In the genomic region with DNA sequence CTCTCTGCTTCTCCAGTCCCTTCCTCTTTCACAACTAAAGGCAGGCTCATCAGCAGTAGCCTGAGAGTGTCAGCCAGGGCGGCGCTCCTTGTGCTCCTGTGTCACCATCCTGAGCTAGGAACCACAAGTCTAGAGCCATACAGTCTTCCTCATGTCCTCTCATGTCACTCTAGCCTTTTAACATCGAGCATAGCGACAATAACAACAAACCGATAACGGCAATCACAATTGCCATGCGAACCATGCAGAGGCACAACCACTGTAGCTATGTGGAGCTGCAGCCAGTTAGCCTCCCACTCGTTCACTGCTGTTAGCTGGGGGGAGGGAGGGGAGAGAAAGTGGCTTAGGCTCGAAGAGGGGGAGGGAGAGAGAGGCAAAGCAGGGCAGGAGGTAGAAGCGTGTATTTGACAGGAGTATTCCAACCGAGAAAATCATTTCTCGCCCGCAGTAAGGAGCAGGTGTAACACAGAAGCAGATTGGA, we compare ENCODE assay signal across 12 mouse cellular contexts. TPM values are rescaled to one million over a fixed set of nuclear protein-coding genes. Genes with fewer than 3 reads are reported as not detected.
DNase-seq lines count a peak whose midpoint lies in the region; ATAC-seq lines count a peak whose summit lies in the region.
"Had no signal": no experiment of that assay in that cellular context is flagged by ENCODE, and none has a peak within 500 bp of the region (broad histone marks: within the 10 kb centered on the region; RNA-seq: fewer than 3 reads in every experiment).

No protein-coding gene starts in this region.

- no peaks in the 10 kb centered on the region for H3K27me3 ChIP-seq in neural tube, embryonic 11.5 days (ENCODE audit: control insufficient read depth, insufficient read depth, low read length)
- 0 out of 2 replicates have a peak, but pooled peaks cover 2% of the 10 kb centered on the region for H3K27me3 ChIP-seq in hindbrain, embryonic 13.5 days
- H3K27me3 ChIP-seq: lung, embryonic 15.5 days had no signal

- no peak overlapping the region for H3K4me3 ChIP-seq in neural tube, embryonic 11.5 days (ENCODE audit: low read depth, low read length)
- no peak overlapping the region for H3K4me3 ChIP-seq in hindbrain, embryonic 13.5 days
- H3K4me3 ChIP-seq: lung, embryonic 15.5 days had no signal

- 68% methylated on average over 13 of the region's 13 CpGs for WGBS in neural tube, embryonic 11.5 days
- 60% methylated on average over 13 of the region's 13 CpGs for WGBS in hindbrain, embryonic 13.5 days

- H3K4me2 ChIP-seq in neural tube, embryonic 11.5 days (ENCODE audit: low read depth), result no peak overlapping the region
- H3K4me2 ChIP-seq in hindbrain, embryonic 13.5 days, result no peak overlapping the region
- H3K4me2 ChIP-seq: lung, embryonic 15.5 days had no signal

- peak overlapping the region; percentile 60; the same call in 1 of the 2 replicates for H3K27ac ChIP-seq in neural tube, embryonic 11.5 days (ENCODE audit: low read depth, low read length)
- H3K27ac ChIP-seq in hindbrain, embryonic 13.5 days, result peak overlapping the region; percentile 81
- H3K27ac ChIP-seq: lung, embryonic 15.5 days had no signal

- 0 out of 2 replicates have a peak overlapping the region, but pooled peaks have one; percentile 26 for H3K9ac ChIP-seq in neural tube, embryonic 11.5 days (ENCODE audit: low read length)
- H3K9ac ChIP-seq in hindbrain, embryonic 13.5 days, result no peak overlapping the region
- H3K9ac ChIP-seq: lung, embryonic 15.5 days had no signal

- no peaks in the 10 kb centered on the region for H3K9me3 ChIP-seq in neural tube, embryonic 11.5 days (ENCODE audit: control insufficient read depth, low read length)
- H3K9me3 ChIP-seq in hindbrain, embryonic 13.5 days, result no peaks in the 10 kb centered on the region
- H3K9me3 ChIP-seq: lung, embryonic 15.5 days had no signal

- no peak; the same call in 1 of the 2 replicates for ATAC-seq in neural tube, embryonic 11.5 days (ENCODE audit: insufficient read depth, low FRiP score, low TSS enrichment)
- peak; percentile 52 for ATAC-seq in hindbrain, embryonic 13.5 days (ENCODE audit: low FRiP score)

- DNase-seq in neural tube, embryonic 11.5 days (ENCODE audit: low spot score), result no peak
- no peak for DNase-seq in neural tube, embryonic 10.5 days (ENCODE audit: extremely low spot score, low spot score)
- DNase-seq in left cerebral cortex, postnatal 36 days (ENCODE audit: low spot score in 2 of 2), result peak; percentile 14 to 26
- DNase-seq in right cerebral cortex, postnatal 10 days (ENCODE audit: low spot score in 2 of 2), result peak; percentile 32 to 52
- DNase-seq in cerebellum, postnatal 25 days, result no peak
- no peak for DNase-seq in testis, postnatal 14 days (ENCODE audit: low spot score)
- DNase-seq in kidney, postnatal 4 days, result no peak
- DNase-seq: heart, adult 11 months; kidney, postnatal 10 days; thymus, postnatal 14 days had no signal

- no peaks in the 10 kb centered on the region for H3K4me1 ChIP-seq in neural tube, embryonic 11.5 days (ENCODE audit: control insufficient read depth, insufficient read depth, low read length)
- H3K4me1 ChIP-seq in hindbrain, embryonic 13.5 days (replicated peaks), result peaks cover 12% of the 10 kb centered on the region; the same call in 1 of the 2 replicates

- intact Hi-C loops in left cerebral cortex, postnatal 36 days (cut with DNase I), result loop anchor here (2.0 kb wide), 1 partner anchor 26 kb away; a partner anchor contains a TSS

- H3K36me3 ChIP-seq in neural tube, embryonic 11.5 days (ENCODE audit: control insufficient read depth, insufficient read depth, low read length), result no peaks in the 10 kb centered on the region
- H3K36me3 ChIP-seq in hindbrain, embryonic 13.5 days, result no peaks in the 10 kb centered on the region
- H3K36me3 ChIP-seq: lung, embryonic 15.5 days had no signal

RNA-seq across cellular contexts. Expression of a gene that starts 25.3 kb away (rescaled TPM):
- 15.0 TPM in 2 replicates for polyA plus RNA-seq in neural tube, embryonic 11.5 days (2014; fragmentation: Nextera tagmentation; extraction: Ambion mirVana)
- 44.9 and 47.3 TPM in 2 replicates for polyA plus RNA-seq in hindbrain, embryonic 13.5 days (2015; fragmentation: Nextera tagmentation; extraction: Ambion mirVana)
- 10 to 100 TPM; 75.9 to 90.9 TPM for total RNA-seq in left cerebral cortex, postnatal 36 days (2021)

Comparison
In these comparisons a context has a peak if more than half of its experiments do, and no peak if none do; other contexts are left out.
1. DNase-seq: peak in left cerebral cortex, postnatal 36 days (2 of 2) and right cerebral cortex, postnatal 10 days (2 of 2); none in neural tube, embryonic 11.5 days (single experiment), neural tube, embryonic 10.5 days (single experiment), cerebellum, postnatal 25 days (0 of 2), testis, postnatal 14 days (single experiment) and kidney, postnatal 4 days (0 of 2).